In genomic region chr13:39127942-39128341, GRCm38 (mm10) we compare ENCODE assay signal across 33 mouse cellular contexts.
"Had no signal": no experiment of that assay in that cellular context is flagged by ENCODE, and none has a peak within 500 bp of the region (broad histone marks: within the 10 kb centered on the region; RNA-seq: fewer than 3 reads in every experiment).

No protein-coding gene starts in this region.

- H3K9ac ChIP-seq: heart, embryonic 12.5 days; heart, embryonic 13.5 days; heart, embryonic 15.5 days; hindbrain, embryonic 12.5 days; hindbrain, embryonic 13.5 days; hindbrain, embryonic 14.5 days; hindbrain, embryonic 15.5 days; intestine, embryonic 15.5 days; kidney, embryonic 15.5 days had no signal

- H3K27ac ChIP-seq: heart, embryonic 10.5 days; heart, embryonic 13.5 days; heart, embryonic 15.5 days; hindbrain, embryonic 10.5 days; hindbrain, embryonic 12.5 days; hindbrain, embryonic 13.5 days; hindbrain, embryonic 14.5 days; hindbrain, embryonic 15.5 days; hindbrain, postnatal 0 days; intestine, embryonic 15.5 days; kidney, embryonic 15.5 days; kidney, postnatal 0 days; left cerebral cortex, adult 2 months had no signal

- H3K4me2 ChIP-seq: heart, embryonic 11.5 days; heart, embryonic 12.5 days; heart, embryonic 13.5 days; heart, embryonic 15.5 days; hindbrain, embryonic 12.5 days; hindbrain, embryonic 13.5 days; hindbrain, embryonic 14.5 days; hindbrain, embryonic 15.5 days; intestine, embryonic 15.5 days; kidney, embryonic 15.5 days had no signal

- H3K27me3 ChIP-seq: heart, embryonic 12.5 days; heart, embryonic 13.5 days; heart, embryonic 15.5 days; hindbrain, embryonic 12.5 days; hindbrain, embryonic 13.5 days; hindbrain, embryonic 15.5 days; intestine, embryonic 15.5 days; kidney, embryonic 15.5 days had no signal

- DNase-seq: heart, postnatal 10 days; heart, postnatal 14 days; heart, postnatal 36 days; heart, postnatal 4 days; kidney, adult 11 months; kidney, adult 18-20 months; kidney, adult 2 months; kidney, adult 9 months; kidney, postnatal 10 days; kidney, postnatal 14 days; kidney, postnatal 25 days; kidney, postnatal 36 days; kidney, postnatal 4 days had no signal

- H3K9me3 ChIP-seq: heart, embryonic 10.5 days; heart, embryonic 12.5 days; heart, embryonic 13.5 days; heart, embryonic 15.5 days; hindbrain, embryonic 10.5 days; hindbrain, embryonic 12.5 days; hindbrain, embryonic 13.5 days; hindbrain, embryonic 15.5 days; intestine, embryonic 15.5 days; kidney, embryonic 15.5 days had no signal

- H3K4me1 ChIP-seq: heart, embryonic 15.5 days; hindbrain, embryonic 10.5 days; hindbrain, embryonic 12.5 days; hindbrain, embryonic 13.5 days; hindbrain, embryonic 15.5 days; intestine, embryonic 15.5 days; kidney, embryonic 15.5 days had no signal

- H3K36me3 ChIP-seq: heart, embryonic 10.5 days; heart, embryonic 12.5 days; heart, embryonic 13.5 days; heart, embryonic 15.5 days; hindbrain, embryonic 10.5 days; hindbrain, embryonic 12.5 days; hindbrain, embryonic 13.5 days; hindbrain, embryonic 15.5 days; intestine, embryonic 15.5 days; kidney, embryonic 15.5 days had no signal

- ATAC-seq: hindbrain, embryonic 16.5 days; hindbrain, postnatal 0 days; inflammation-experienced regulatory T-cells, adult 6 months; intestine, embryonic 15.5 days; intestine, embryonic 16.5 days; intestine, postnatal 0 days had no signal

- H3K4me3 ChIP-seq: heart, embryonic 10.5 days; heart, embryonic 12.5 days; heart, embryonic 13.5 days; heart, embryonic 15.5 days; hindbrain, embryonic 10.5 days; hindbrain, embryonic 12.5 days; hindbrain, embryonic 13.5 days; hindbrain, embryonic 15.5 days; intestine, embryonic 15.5 days; kidney, embryonic 15.5 days; layer of hippocampus, adult 2 months; left cerebral cortex, adult 2 months had no signal
